Mouse (Mus musculus) MEL (cell line): Measurements from ENCODE around the gene Syt7. TPM values are rescaled to one million over a fixed set of nuclear protein-coding genes. Genes with fewer than 3 reads are reported as not detected.
A peak's percentile ranks its signal among the peaks of the same experiment; 100 is the strongest.

Experiments
- DNase-seq: peaks from one replicate; pipeline ENCODE4 v3.0.0; 2011; ENCODE audit warnings: low read depth, low spot score
- H3K27ac ChIP-seq: 2 replicates; pipeline ENCODE4 v1.5.1; 2012; ENCODE audit warnings: low read depth, mild to moderate bottlenecking, control low read depth, low read length, moderate library complexity; ENCODE audit not compliant: control insufficient read depth
- H3K27me3 ChIP-seq, 2 experiments: fragments of 150-350 bp in 1 of 2; sonication (generic) in 1 of 2; 2 replicates each; pipeline ENCODE4 v1.6.1; 2012; ENCODE audit warnings: low read length in 2 of 2, mild to moderate bottlenecking in 2 of 2, improper control_type of control experiment in 1 of 2, moderate library complexity in 1 of 2; ENCODE audit not compliant: insufficient read depth in 2 of 2, control insufficient read depth in 1 of 2
- H3K36me3 ChIP-seq, 2 experiments: 2 replicates each; pipeline ENCODE4 v1.6.1; 2012 to 2014; ENCODE audit warnings: low read length in 2 of 2, improper control_type of control experiment in 1 of 2, inconsistent platforms in 1 of 2, mild to moderate bottlenecking in 1 of 2; ENCODE audit not compliant: insufficient read depth in 2 of 2, control insufficient read depth in 1 of 2
- H3K4me1 ChIP-seq, 2 experiments: fragments of 150-350 bp in 1 of 2; sonication (generic) in 1 of 2; 2 replicates each; pipeline ENCODE4 v1.6.1; 2012; ENCODE audit warnings: low read length in 2 of 2, improper control_type of control experiment in 1 of 2, mild to moderate bottlenecking in 1 of 2; ENCODE audit not compliant: insufficient read depth in 2 of 2, control insufficient read depth in 1 of 2
- H3K4me3 ChIP-seq, 2 experiments: fragments of 150-350 bp in 1 of 2; sonication (generic) in 1 of 2; 2 replicates each; pipeline ENCODE4 v1.5.1; 2012; ENCODE audit warnings: low read depth in 2 of 2, low read length in 2 of 2, mild to moderate bottlenecking in 2 of 2, moderate library complexity in 2 of 2, control low read depth in 1 of 2, improper control_type of control experiment in 1 of 2; ENCODE audit not compliant: control insufficient read depth in 1 of 2, insufficient read depth in 1 of 2
- H3K79me2 ChIP-seq: 2 replicates; pipeline ENCODE4 v1.6.1; 2012; ENCODE audit warnings: mild to moderate bottlenecking, low read length, moderate library complexity; ENCODE audit not compliant: control insufficient read depth, poor library complexity, insufficient read depth
- H3K9ac ChIP-seq: 2 replicates; pipeline ENCODE4 v1.6.1; 2012; ENCODE audit warnings: low read depth, mild to moderate bottlenecking, control low read depth, low read length, moderate library complexity; ENCODE audit not compliant: control insufficient read depth, poor library complexity, severe bottlenecking
- H3K9me3 ChIP-seq: fragments of 150-350 bp; sonication (generic); replicated peaks from 2 replicates; pipeline ENCODE4 v1.6.1; 2012; ENCODE audit warnings: mild to moderate bottlenecking, low read length, improper control_type of control experiment, moderate library complexity; ENCODE audit not compliant: insufficient read depth
- BHLHE40 ChIP-seq: IDR thresholded peaks from 2 replicates; pipeline ENCODE4 v1.6.1; 2012; ENCODE audit warnings: low read depth, mild to moderate bottlenecking, inconsistent platforms, low read length, improper control_type of control experiment, borderline replicate concordance
- CHD2 ChIP-seq: IDR thresholded peaks from 2 replicates; pipeline ENCODE4 v1.6.1; 2011; ENCODE audit warnings: low read length, improper control_type of control experiment
- CTCF ChIP-seq, 3 experiments: IDR thresholded peaks in 2 of 3; conservative IDR thresholded peaks in 1 of 3; 2 replicates each; pipeline ENCODE4 v1.5.1; 2011 to 2012; ENCODE audit warnings: low read length in 3 of 3, low read depth in 2 of 3, mild to moderate bottlenecking in 2 of 3, improper control_type of control experiment in 1 of 3, inconsistent platforms in 1 of 3, mixed read lengths in 1 of 3, moderate library complexity in 1 of 3; ENCODE audit not compliant: control insufficient read depth in 1 of 3, insufficient read depth in 1 of 3, poor library complexity in 1 of 3, severe bottlenecking in 1 of 3
- GABPA ChIP-seq: IDR thresholded peaks from 2 replicates; pipeline ENCODE4 v1.6.1; 2012; ENCODE audit warnings: low read depth, mild to moderate bottlenecking, inconsistent platforms, low read length, improper control_type of control experiment, moderate library complexity
- GATA1 ChIP-seq: IDR thresholded peaks from 2 replicates; pipeline ENCODE4 v1.6.1; 2011; ENCODE audit warnings: low read depth, low read length, improper control_type of control experiment
- HCFC1 ChIP-seq: IDR thresholded peaks from 2 replicates; pipeline ENCODE4 v1.6.1; 2012; ENCODE audit warnings: low read depth, mild to moderate bottlenecking, inconsistent platforms, low read length, improper control_type of control experiment, moderate library complexity
- JUND ChIP-seq: IDR thresholded peaks from 2 replicates; pipeline ENCODE4 v1.6.1; 2011; ENCODE audit warnings: low read depth, mild to moderate bottlenecking, improper control_type of control experiment, low read length
- MAFK ChIP-seq: IDR thresholded peaks from 2 replicates; pipeline ENCODE4 v1.6.1; 2011; ENCODE audit warnings: low read depth, mild to moderate bottlenecking, low read length, improper control_type of control experiment, borderline replicate concordance
- MYB ChIP-seq: IDR thresholded peaks from 2 replicates; pipeline ENCODE4 v1.6.1; 2011; ENCODE audit warnings: mild to moderate bottlenecking, low read depth, low read length, improper control_type of control experiment
- MYC ChIP-seq: IDR thresholded peaks from 2 replicates; pipeline ENCODE4 v1.6.1; 2011; ENCODE audit warnings: low read depth, mild to moderate bottlenecking, low read length, improper control_type of control experiment, moderate library complexity
- NELFE ChIP-seq: IDR thresholded peaks from 2 replicates; pipeline ENCODE4 v1.6.1; 2011; ENCODE audit warnings: low read depth, low read length, improper control_type of control experiment
- NRF1 ChIP-seq: IDR thresholded peaks from 2 replicates; pipeline ENCODE4 v1.6.1; 2014; ENCODE audit warnings: low read depth, mild to moderate bottlenecking, inconsistent platforms, low read length, improper control_type of control experiment, moderate library complexity; ENCODE audit not compliant: poor library complexity, insufficient read depth, severe bottlenecking
- POLR2AphosphoS2 ChIP-seq: IDR thresholded peaks from 2 replicates; pipeline ENCODE4 v1.6.1; 2011; ENCODE audit warnings: low read length, improper control_type of control experiment
- RAD21 ChIP-seq: IDR thresholded peaks from 2 replicates; pipeline ENCODE4 v1.6.1; 2011; ENCODE audit warnings: mild to moderate bottlenecking, low read depth, low read length, improper control_type of control experiment
- RCOR1 ChIP-seq: IDR thresholded peaks from 2 replicates; pipeline ENCODE4 v1.6.1; 2012; ENCODE audit warnings: low read depth, mild to moderate bottlenecking, inconsistent platforms, low read length, improper control_type of control experiment
- SMC3 ChIP-seq: IDR thresholded peaks from 2 replicates; pipeline ENCODE4 v1.6.1; 2011; ENCODE audit warnings: low read depth, low read length, improper control_type of control experiment
- TAL1 ChIP-seq: IDR thresholded peaks from 2 replicates; pipeline ENCODE4 v1.6.1; 2012; ENCODE audit warnings: mild to moderate bottlenecking, inconsistent platforms, low read length, moderate library complexity, mixed read lengths
- TBP ChIP-seq: IDR thresholded peaks from 2 replicates; pipeline ENCODE4 v1.8.0; 2011; ENCODE audit warnings: low read depth, low read length, improper control_type of control experiment
- TCF12 ChIP-seq: IDR thresholded peaks from 2 replicates; pipeline ENCODE4 v1.6.1; 2014; ENCODE audit warnings: low read depth, mild to moderate bottlenecking, inconsistent platforms, low read length, improper control_type of control experiment, moderate library complexity
- UBTF ChIP-seq: IDR thresholded peaks from 2 replicates; pipeline ENCODE4 v1.6.1; 2012; ENCODE audit warnings: low read depth, mild to moderate bottlenecking, inconsistent platforms, low read length, improper control_type of control experiment, moderate library complexity, borderline replicate concordance; ENCODE audit not compliant: insufficient read depth
- USF1 ChIP-seq: IDR thresholded peaks from 2 replicates; pipeline ENCODE4 v1.6.1; 2014; ENCODE audit warnings: low read depth, mild to moderate bottlenecking, inconsistent platforms, low read length, improper control_type of control experiment, moderate library complexity
- USF2 ChIP-seq, 2 experiments: IDR thresholded peaks; 2 replicates each; pipeline ENCODE4 v1.6.1; 2011 to 2012; ENCODE audit warnings: improper control_type of control experiment in 2 of 2, low read length in 2 of 2, borderline replicate concordance in 1 of 2, inconsistent platforms in 1 of 2, low read depth in 1 of 2, mild to moderate bottlenecking in 1 of 2; ENCODE audit not compliant: insufficient read depth in 1 of 2
- ZKSCAN1 ChIP-seq: IDR thresholded peaks from 2 replicates; pipeline ENCODE4 v1.6.1; 2012; ENCODE audit warnings: low read depth, mild to moderate bottlenecking, inconsistent platforms, low read length, improper control_type of control experiment, moderate library complexity
- polyA plus RNA-seq, 2 experiments: library from polyadenylated mRNA; stranded (reverse) in 1 of 2; unstranded in 1 of 2; fragments of >175 nt in 1 of 2; fragments of >200 nt in 1 of 2; gene quantifications; 2 replicates each; pipeline versions ENCODE4 v1.2.1 to v1.2.4; 2012; ENCODE audit warnings: low replicate concordance in 2 of 2, low read depth in 1 of 2; ENCODE audit not compliant: insufficient read length in 2 of 2, insufficient read depth in 1 of 2, missing spikeins in 1 of 2
- total RNA-seq: library from RNA; depleted of rRNA; stranded (reverse); fragments of 300-350 nt; gene quantifications from 2 replicates; pipeline ENCODE4 v1.2.3, GENCODE M21; 2012

Gene Syt7
- total and polyA plus RNA-seq, 3 experiments = not detected

DNA sequence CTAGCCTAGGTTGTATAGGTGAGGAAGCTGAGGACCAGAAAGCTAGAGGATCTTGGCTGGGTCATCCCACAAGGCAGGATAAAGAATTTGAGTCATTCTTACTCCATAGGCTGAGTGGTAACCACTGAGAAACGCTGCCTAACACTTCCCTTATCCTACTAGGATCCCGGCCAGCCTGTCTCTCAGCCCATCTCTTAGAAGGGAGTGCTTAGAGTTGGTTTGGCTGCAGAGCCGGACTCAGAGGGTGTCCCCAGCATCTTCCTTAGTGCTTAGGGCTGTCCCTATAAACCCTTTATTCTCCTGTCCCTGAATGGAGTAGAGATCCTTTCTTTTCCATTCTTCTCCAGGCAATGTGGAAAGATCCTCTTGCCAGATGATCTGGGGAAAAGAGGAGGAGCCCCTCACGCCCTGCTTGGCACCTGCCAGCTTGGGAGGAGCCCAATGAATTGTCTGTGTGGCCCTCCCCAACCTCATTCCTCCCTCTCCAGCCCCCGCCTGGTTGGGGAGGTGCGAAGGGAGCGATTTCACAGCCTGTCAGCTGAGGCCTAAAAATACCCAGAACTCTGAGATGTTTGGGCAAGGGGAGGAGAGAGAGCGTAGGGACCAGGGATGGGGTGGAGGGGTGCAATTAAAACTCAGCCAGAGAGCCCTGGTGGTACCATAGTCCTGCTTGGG, 8.7 kb downstream of the Syt7 start:
- Histone ChIP-seq H3K9ac (no peak overlapping the region), H3K4me3 (no peak overlapping the region), H3K27me3 (no peaks in the 10 kb centered on the region), H3K36me3 (no peaks in the 10 kb centered on the region), H3K9me3 (no peaks in the 10 kb centered on the region), H3K4me1 (no peaks in the 10 kb centered on the region), H3K79me2 (no peaks in the 10 kb centered on the region), H3K27ac (no peak overlapping the region)
- no peak for DNase-seq
- TF ChIP-seq POLR2AphosphoS2 (no peak), MAFK (no peak), NELFE (no peak), USF1 (no peak), MYC (no peak), TBP (no peak), RAD21 (no peak), MYB (no peak), JUND (no peak)

DNA sequence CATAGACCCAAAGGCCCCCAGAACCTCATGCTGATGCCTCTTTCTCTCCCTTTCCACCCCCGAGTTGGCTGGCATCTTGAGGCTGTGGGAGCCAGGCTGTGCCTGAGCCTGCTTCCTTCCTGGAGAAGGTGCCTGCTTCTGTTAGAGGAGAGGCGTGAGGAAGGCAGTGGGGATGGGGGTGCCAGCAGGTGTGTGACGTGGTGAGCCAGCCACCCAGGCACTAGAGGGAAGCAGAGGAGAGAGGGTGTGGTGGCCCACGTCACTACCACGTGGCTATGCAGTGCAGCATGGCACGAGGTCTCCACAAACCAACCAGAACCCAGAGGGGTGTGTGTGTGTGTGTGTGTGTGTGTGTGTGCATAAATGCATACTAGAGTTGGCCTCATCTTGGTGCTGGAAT, 9.4 kb downstream of the Syt7 start:
- no peak overlapping the region for H3K9ac ChIP-seq
- no peaks in the 10 kb centered on the region for H3K79me2 ChIP-seq
- H3K4me1 ChIP-seq = no peaks in the 10 kb centered on the region
- no peaks in the 10 kb centered on the region for H3K36me3 ChIP-seq
- H3K27ac ChIP-seq = no peak overlapping the region
- no peak for TF ChIP-seq UBTF
- no peak for TF ChIP-seq TCF12
- no peaks in the 10 kb centered on the region for H3K9me3 ChIP-seq
- DNase-seq = no peak
- no peaks in the 10 kb centered on the region for H3K27me3 ChIP-seq
- no peak overlapping the region for H3K4me3 ChIP-seq

DNA sequence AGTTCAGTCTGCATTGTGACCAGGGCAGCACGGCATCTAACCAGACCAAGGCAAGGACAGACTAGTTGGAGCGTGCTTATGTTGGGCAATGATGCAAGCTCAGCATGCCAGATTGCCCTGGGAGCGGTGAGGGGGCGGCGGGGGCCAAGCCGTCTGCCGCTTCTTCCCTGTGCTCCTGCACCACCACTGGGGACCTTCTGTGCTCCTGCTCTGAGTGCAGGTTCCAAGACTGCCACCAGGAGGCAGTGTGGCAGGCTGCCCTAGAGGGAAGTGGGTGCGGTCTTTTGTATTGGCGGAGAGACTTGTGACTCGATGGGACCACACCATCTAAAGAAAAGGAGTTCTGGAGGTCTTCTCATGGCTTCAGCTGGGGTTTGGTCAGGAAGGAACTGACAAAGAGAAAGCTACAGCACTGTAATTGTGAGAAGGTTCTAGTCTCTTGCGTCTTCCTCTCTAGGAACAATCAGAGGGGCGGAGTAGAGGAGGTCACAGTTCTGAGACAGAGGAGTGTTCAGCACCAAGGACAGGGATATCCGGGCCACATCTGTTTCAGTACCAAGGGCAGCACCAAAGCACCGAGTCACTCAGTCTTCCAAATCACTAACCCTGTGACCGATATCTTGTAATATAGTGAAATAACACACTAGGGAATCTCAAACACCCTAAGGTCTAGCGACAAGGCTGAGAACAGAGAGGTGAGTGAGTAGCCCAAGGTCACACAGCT, 14.0 kb downstream of the Syt7 start:
- peak; percentile 81 for DNase-seq
- H3K9ac ChIP-seq = no peak overlapping the region
- TF ChIP-seq CHD2 = no peak
- no peak for TF ChIP-seq GABPA
- no peak for TF ChIP-seq UBTF
- no peak for TF ChIP-seq BHLHE40
- no peak for TF ChIP-seq USF1
- no peak for TF ChIP-seq HCFC1
- peak; percentile 34 to 54 (median 43); a peak in 5 of 6 replicates for TF ChIP-seq CTCF (IDR thresholded peaks at IDR 0.05 in 2 of 3, conservative IDR thresholded peaks at IDR 0.05 in 1 of 3; ENCODE audit: control insufficient read depth in 1 of 3, insufficient read depth in 1 of 3, low read depth in 2 of 3, low read length in 3 of 3, poor library complexity in 1 of 3, severe bottlenecking in 1 of 3)
- no peak for TF ChIP-seq RCOR1
- no peak for TF ChIP-seq RAD21
- peak; percentile 18; the same call in 1 of the 2 replicates for TF ChIP-seq SMC3
- no peak for TF ChIP-seq MYC
- TF ChIP-seq USF2 (IDR thresholded peaks at IDR 0.05; ENCODE audit: borderline replicate concordance in 1 of 2, insufficient read depth in 1 of 2, low read depth in 1 of 2, low read length in 2 of 2) = no peak
- no peak for TF ChIP-seq NRF1
- no peak for TF ChIP-seq TAL1
- TF ChIP-seq JUND = no peak
- TF ChIP-seq GATA1 = no peak
- no peak for TF ChIP-seq ZKSCAN1

More for the DNA sequence above, 14.0 kb downstream of the Syt7 start:
- no peaks in the 10 kb centered on the region for H3K4me1 ChIP-seq
- no peaks in the 10 kb centered on the region for H3K79me2 ChIP-seq
- H3K36me3 ChIP-seq = no peaks in the 10 kb centered on the region
- 0 out of 4 replicates have a peak, but pooled peaks cover 0 to 1% of the 10 kb centered on the region in 2 experiments for H3K27me3 ChIP-seq
- no peaks in the 10 kb centered on the region for H3K9me3 ChIP-seq
- H3K4me3 ChIP-seq = no peak overlapping the region
- no peak overlapping the region for H3K27ac ChIP-seq
